Mouse (Mus musculus) G1E (cell line): ENCODE results near the gene Plekha4. TPM values are rescaled to one million over a fixed set of nuclear protein-coding genes. Genes with fewer than 3 reads are reported as not detected.
A peak's percentile ranks its signal among the peaks of the same experiment; 100 is the strongest.

ENCODE experiments used
- ATAC-seq: 2 replicates; pipeline ENCODE4 v1.8.0; 2016; ENCODE audit warnings: mild to moderate bottlenecking; ENCODE audit not compliant: insufficient number of reproducible peaks, poor library complexity, low FRiP score, severe bottlenecking; ENCODE audit errors: extremely low read depth
- DNase-seq: peaks from one replicate; pipeline ENCODE4 v3.0.0; 2012; ENCODE audit warnings: low spot score
- H3K27me3 ChIP-seq: 2 replicates; pipeline ENCODE4 v1.6.1; 2012; ENCODE audit warnings: mild to moderate bottlenecking, low read length, inconsistent platforms; ENCODE audit not compliant: insufficient read depth
- H3K36me3 ChIP-seq: replicated peaks from 2 replicates; pipeline ENCODE3; 2012; ENCODE audit warnings: mild to moderate bottlenecking, inconsistent platforms
- H3K4me1 ChIP-seq: 2 replicates; pipeline ENCODE4 v1.6.1; 2012; ENCODE audit warnings: low read depth, low read length, inconsistent platforms, mixed read lengths; ENCODE audit not compliant: insufficient read depth
- H3K4me3 ChIP-seq: 2 replicates; pipeline ENCODE4 v1.5.1; 2012; ENCODE audit warnings: low read depth, mild to moderate bottlenecking, inconsistent platforms, low read length, moderate library complexity, mixed read lengths
- H3K9me3 ChIP-seq: replicated peaks from 2 replicates; pipeline ENCODE4 v1.6.1; 2012; ENCODE audit warnings: inconsistent platforms
- CTCF ChIP-seq: IDR thresholded peaks from 2 replicates; pipeline ENCODE4 v1.5.1; 2012; ENCODE audit warnings: low read depth, low read length, inconsistent platforms, mixed read lengths
- GATA1 ChIP-seq: IDR thresholded peaks from 2 replicates; pipeline ENCODE4 v1.6.1; 2012; ENCODE audit warnings: borderline replicate concordance, low read length, inconsistent platforms, mixed read lengths
- GATA2 ChIP-seq: IDR thresholded peaks from 2 replicates; pipeline ENCODE4 v1.6.1; 2012; ENCODE audit warnings: low read depth, low read length, inconsistent platforms, borderline replicate concordance
- POLR2AphosphoS5 ChIP-seq: IDR thresholded peaks from 2 replicates; pipeline ENCODE4 v1.6.1; 2012; ENCODE audit warnings: low read depth, low read length, inconsistent platforms; ENCODE audit not compliant: insufficient replicate concordance
- TAL1 ChIP-seq: conservative IDR thresholded peaks from 2 replicates; pipeline ENCODE4 v1.6.1; 2012; ENCODE audit warnings: low read depth, low read length, inconsistent platforms, mixed read lengths
- polyA plus RNA-seq: library from polyadenylated mRNA; stranded (reverse); fragments of >175 nt; gene quantifications from 2 replicates; pipeline ENCODE4 v1.2.3, GENCODE M21; 2012
- total RNA-seq, 2 experiments: library from RNA; stranded (forward) in 1 of 2; stranded (reverse) in 1 of 2; fragments of 200-1000 nt in 1 of 2; fragments of >200 nt in 1 of 2; fragmentation: Nextera tagmentation in 1 of 2; gene quantifications; 2 replicates each; pipeline ENCODE4 v1.2.3; 2014 to 2017

Plekha4 gene
- total and polyA plus RNA-seq, 3 experiments = 1.3 to 2.8 (median 1.5) TPM

DNA sequence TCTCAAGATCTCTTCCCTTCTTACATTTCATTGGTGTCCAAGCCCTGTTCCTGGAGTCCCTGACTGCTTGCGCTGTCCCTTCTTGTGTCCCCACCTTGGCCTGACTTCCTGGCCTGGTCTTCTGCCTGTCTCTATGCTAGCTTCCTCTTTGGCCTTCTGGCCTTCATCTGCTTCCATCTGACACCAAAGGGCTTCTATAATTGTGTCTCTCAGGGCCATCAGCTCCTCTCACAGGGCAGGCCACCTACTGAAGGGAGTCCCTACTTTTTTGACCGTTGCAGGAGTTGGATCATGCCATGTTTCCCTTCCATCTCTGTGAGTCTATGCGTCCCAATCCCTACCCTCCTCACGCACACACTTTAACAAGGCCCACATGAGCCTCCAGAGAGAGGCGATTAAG is 63.8 kb downstream of the Plekha4 start:
- Histone ChIP-seq H3K4me3 (no peak overlapping the region), H3K9me3 (no peaks in the 10 kb centered on the region), H3K27me3 (no peaks in the 10 kb centered on the region), H3K36me3 (peaks cover 59% of the 10 kb centered on the region), H3K4me1 (peaks cover 27% of the 10 kb centered on the region)
- no peak for ATAC-seq
- no peak for TF ChIP-seq CTCF
- no peak for TF ChIP-seq POLR2AphosphoS5
- no peak for TF ChIP-seq GATA1
- no peak for TF ChIP-seq GATA2
- no peak for TF ChIP-seq TAL1
- DNase-seq = no peak

GRCm38 (mm10) chr7:45590874-45591273 is 64.7 kb downstream of the Plekha4 start:
- ATAC-seq (no peak), DNase-seq (no peak)
- H3K4me3 ChIP-seq = no peak overlapping the region
- H3K4me1 ChIP-seq = peaks cover 35% of the 10 kb centered on the region
- H3K27me3 ChIP-seq = peaks cover 9% of the 10 kb centered on the region
- H3K9me3 ChIP-seq = no peaks in the 10 kb centered on the region
- no peak for TF ChIP-seq CTCF
- TF ChIP-seq TAL1 = no peak
- TF ChIP-seq GATA1 = no peak
- TF ChIP-seq GATA2 = no peak
- no peak for TF ChIP-seq POLR2AphosphoS5
- peaks cover 50% of the 10 kb centered on the region for H3K36me3 ChIP-seq

DNA sequence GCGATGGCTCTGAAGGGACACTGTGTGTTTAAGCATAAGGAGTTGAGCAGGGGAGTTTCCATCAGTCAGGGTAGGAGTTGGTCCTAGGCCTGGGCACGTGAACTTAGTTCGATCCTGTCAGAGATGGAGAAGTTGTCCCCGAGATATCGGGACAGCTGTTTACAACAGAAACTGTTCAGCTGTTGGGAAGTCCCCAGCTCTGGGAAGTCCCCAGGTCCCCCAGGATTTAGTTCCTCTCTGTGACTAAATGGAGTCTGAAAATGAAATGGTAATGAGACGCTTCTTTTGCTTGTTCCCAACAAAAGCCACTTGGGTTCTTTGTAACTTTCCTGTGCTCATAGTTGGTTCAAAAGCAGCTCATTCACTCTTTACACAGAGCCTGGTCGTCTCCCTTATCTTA is 65.8 kb downstream of the Plekha4 start:
- TF ChIP-seq POLR2AphosphoS5 (no peak), TAL1 (no peak), GATA1 (no peak), CTCF (no peak), GATA2 (no peak)
- Histone ChIP-seq H3K9me3 (no peaks in the 10 kb centered on the region), H3K27me3 (peaks cover 17% of the 10 kb centered on the region), H3K36me3 (peaks cover 40% of the 10 kb centered on the region), H3K4me1 (peaks cover 44% of the 10 kb centered on the region), H3K4me3 (no peak overlapping the region)
- no peak for ATAC-seq
- DNase-seq = no peak

DNA sequence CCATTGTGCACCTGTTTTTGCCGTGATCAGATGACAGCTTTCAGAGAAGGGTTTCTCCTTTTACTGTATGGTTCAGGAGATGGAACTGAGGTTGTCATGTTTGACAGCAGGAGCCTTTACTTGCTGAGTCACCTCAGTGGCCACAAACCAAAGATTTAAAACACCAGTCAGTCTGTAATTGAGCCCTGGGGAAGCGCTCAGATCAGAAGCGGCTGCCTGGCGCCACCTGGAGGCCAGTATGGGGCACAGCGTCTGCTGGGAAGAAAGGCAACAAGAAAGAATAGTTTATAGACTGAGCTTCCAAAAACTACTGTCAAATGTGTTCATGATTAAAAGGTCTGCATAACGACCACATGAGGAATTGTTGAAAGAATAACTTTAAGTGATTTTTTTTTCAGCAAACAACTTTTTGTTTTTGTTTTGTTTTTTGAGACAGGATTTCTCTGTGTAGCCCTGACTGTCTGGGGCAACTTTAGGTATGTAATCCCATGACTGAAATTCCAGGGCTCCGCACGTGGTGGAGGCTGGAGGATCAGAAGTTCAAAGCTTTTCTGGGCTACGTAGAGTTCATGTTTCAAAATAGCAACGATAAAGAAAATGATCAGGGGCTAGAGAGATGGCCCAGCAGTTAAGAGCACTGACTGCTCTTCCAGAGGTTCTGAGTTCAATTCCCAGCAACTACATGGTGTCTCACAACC is 67.1 kb downstream of the Plekha4 start:
- ATAC-seq (no peak; the same call in 1 of the 2 replicates), DNase-seq (peak; percentile 62)
- Histone ChIP-seq H3K27me3 (peaks cover 26% of the 10 kb centered on the region), H3K4me3 (no peak overlapping the region), H3K9me3 (no peaks in the 10 kb centered on the region), H3K4me1 (peaks cover 46% of the 10 kb centered on the region), H3K36me3 (peaks cover 26% of the 10 kb centered on the region)
- TF ChIP-seq GATA1 (no peak), GATA2 (no peak), CTCF (peak; percentile 92)

DNA sequence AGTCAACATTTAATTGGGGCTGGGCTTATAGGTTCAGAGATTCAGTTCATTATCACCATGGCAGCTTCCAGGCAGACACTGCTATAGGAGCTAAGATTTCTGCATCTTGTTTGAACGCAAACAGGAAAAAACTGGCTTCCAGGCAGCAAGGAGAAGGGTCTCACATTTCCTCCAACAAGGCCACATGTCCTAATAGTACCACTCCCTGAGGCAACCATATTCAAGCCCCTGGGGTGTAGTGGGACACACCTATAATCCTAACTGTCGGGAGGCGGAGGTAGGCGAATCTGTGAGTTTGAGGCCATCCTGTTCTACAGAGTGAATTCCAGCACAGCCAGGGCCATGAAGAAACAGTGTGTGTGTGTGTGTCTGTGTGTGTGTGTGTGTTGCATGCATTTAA is 69.0 kb downstream of the Plekha4 start:
- H3K36me3 ChIP-seq = peaks cover 8% of the 10 kb centered on the region
- H3K4me3 ChIP-seq = no peak overlapping the region
- DNase-seq (no peak), ATAC-seq (no peak)
- peaks cover 38% of the 10 kb centered on the region for H3K4me1 ChIP-seq
- TF ChIP-seq GATA2 (no peak), TAL1 (no peak), GATA1 (no peak), CTCF (no peak)
- H3K27me3 ChIP-seq = peaks cover 26% of the 10 kb centered on the region
- no peaks in the 10 kb centered on the region for H3K9me3 ChIP-seq

DNA sequence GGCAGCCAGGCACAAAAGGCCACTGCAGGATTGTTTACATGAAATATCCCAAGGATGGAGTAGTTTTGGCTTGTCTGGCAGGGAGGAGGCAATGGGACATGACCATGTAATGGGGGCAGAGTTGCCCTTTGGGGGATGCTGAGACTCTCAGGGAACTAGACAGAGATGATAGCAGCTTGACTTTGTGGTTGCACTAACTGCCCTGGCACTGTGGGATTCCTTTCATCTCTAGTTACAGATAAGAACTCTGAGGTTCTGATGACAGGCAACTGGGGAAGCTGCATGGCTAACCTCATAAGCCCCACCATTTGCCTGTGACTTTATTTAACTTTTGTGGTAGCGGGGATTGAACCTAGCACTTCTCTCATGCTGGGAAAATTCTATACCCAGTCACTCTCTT is 70.0 kb downstream of the Plekha4 start:
- peaks cover 40% of the 10 kb centered on the region for H3K4me1 ChIP-seq
- ATAC-seq = no peak

More for the DNA sequence above, 70.0 kb downstream of the Plekha4 start:
- no peak overlapping the region for H3K4me3 ChIP-seq
- no peak for TF ChIP-seq GATA2
- no peak for TF ChIP-seq TAL1
- no peak for TF ChIP-seq GATA1
- TF ChIP-seq POLR2AphosphoS5 = no peak
- TF ChIP-seq CTCF = no peak
- H3K36me3 ChIP-seq = no peaks in the 10 kb centered on the region
- no peaks in the 10 kb centered on the region for H3K9me3 ChIP-seq
- peaks cover 29% of the 10 kb centered on the region for H3K27me3 ChIP-seq
- DNase-seq = no peak
